Mouse (Mus musculus): ENCODE measurements around the gene Sertad4. TPM values are rescaled to one million over a fixed set of nuclear protein-coding genes. Genes with fewer than 3 reads are reported as not detected.

Sertad4 gene
- polyA plus RNA-seq, 1 experiment from 2014 or later: 17.3 TPM

DNA sequence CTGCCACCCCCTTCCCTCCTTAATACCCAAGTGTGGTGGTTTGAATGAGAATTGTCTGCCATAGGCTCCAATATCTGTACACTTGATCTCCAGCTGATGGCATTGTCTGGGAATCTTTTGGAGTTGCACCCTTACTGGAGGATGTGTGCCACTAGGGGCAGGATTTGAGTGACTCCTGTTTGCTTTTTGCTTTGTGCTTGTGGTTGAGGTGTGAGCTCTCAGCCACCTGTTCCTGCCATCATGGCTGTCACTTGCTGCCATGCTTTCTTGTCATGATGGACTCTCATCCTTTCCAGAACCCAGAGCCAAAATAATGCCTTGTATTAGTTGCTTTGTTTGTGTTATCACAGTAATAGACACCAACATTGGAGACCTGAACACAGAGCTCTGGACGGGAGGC is 14.2 kb upstream of the Sertad4 start:
- no peak overlapping the region for H3K9ac ChIP-seq (replicated peaks)
- no peaks in the 10 kb centered on the region for H3K27me3 ChIP-seq (replicated peaks)
- H3K4me2 ChIP-seq: no peak overlapping the region
- H3K27ac ChIP-seq (replicated peaks): no peak overlapping the region
- H3K9me3 ChIP-seq (replicated peaks): no peaks in the 10 kb centered on the region
- H3K4me1 ChIP-seq: no peaks in the 10 kb centered on the region
- no peaks in the 10 kb centered on the region for H3K36me3 ChIP-seq
- 95% methylated on average over 1 of the region's 1 CpGs for WGBS
- H3K4me3 ChIP-seq (replicated peaks): no peak overlapping the region
- no peak for ATAC-seq (ENCODE audit: low FRiP score)

DNA sequence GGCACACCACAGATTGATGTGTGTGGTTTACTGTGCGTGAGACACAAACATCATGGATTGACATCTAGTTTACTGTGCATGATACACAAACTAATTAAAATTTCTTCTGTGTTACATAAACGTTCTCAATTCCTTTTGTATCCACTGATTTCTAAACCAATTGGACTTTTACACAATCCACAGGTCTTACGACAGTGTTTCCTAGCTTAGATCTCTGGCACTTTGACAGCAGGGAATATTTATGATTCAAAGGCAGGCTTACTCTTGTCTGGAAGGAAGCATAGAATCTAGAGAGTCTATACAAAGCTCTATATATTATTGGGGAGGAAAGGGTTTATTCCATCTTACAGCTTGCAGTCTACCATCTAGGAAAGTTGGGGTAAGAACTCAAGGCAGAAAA is 8.9 kb upstream of the Sertad4 start:
- Histone ChIP-seq H3K9me3 (replicated peaks) (no peaks in the 10 kb centered on the region), H3K4me3 (replicated peaks) (no peak overlapping the region), H3K4me2 (no peak overlapping the region), H3K27me3 (replicated peaks) (no peaks in the 10 kb centered on the region), H3K36me3 (no peaks in the 10 kb centered on the region), H3K4me1 (peaks cover 22% of the 10 kb centered on the region), H3K27ac (replicated peaks) (no peak overlapping the region), H3K9ac (replicated peaks) (no peak overlapping the region)
- WGBS: 75% methylated on average over 3 of the region's 3 CpGs
- no peak for ATAC-seq (ENCODE audit: low FRiP score)

- peaks cover 33% of the 10 kb centered on the region for H3K4me1 ChIP-seq
- H3K4me3 ChIP-seq (replicated peaks): no peak overlapping the region
- no peaks in the 10 kb centered on the region for H3K36me3 ChIP-seq
- H3K27me3 ChIP-seq (replicated peaks): no peaks in the 10 kb centered on the region
- no peak overlapping the region; the same call in 1 of the 2 replicates for H3K9ac ChIP-seq (replicated peaks)
- H3K9me3 ChIP-seq (replicated peaks): no peaks in the 10 kb centered on the region
- ATAC-seq (ENCODE audit: low FRiP score): peak; percentile 70; the same call in 1 of the 2 replicates
- peak overlapping the region; percentile 35 for H3K27ac ChIP-seq (replicated peaks)
- no peak overlapping the region for H3K4me2 ChIP-seq
- 34% methylated on average over 5 of the region's 5 CpGs for WGBS
These were observed 5.9 kb upstream of the Sertad4 start for GRCm38 (mm10) chr1:192861305-192861960.

DNA sequence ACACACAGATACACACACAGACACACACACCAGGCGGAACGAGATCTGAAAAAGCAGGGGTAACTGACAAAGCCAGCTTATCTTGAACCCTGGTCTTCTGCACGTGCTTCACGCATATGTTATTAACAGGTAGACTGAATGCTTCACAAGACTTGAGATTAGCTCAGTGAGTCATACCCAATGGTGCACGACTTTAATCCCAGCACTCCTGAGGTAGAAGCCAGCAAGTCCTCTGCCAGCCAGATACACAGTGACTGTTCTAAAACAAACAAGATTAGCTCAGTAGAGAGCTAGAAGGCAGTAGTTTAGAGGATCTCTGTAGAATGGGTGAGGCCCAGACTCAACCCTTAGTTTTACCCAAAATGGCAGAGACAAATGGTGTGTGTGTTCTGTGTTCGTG is 4.7 kb upstream of the Sertad4 start:
- Histone ChIP-seq H3K4me2 (no peak overlapping the region), H3K4me3 (replicated peaks) (no peak overlapping the region), H3K9ac (replicated peaks) (no peak overlapping the region), H3K9me3 (replicated peaks) (no peaks in the 10 kb centered on the region), H3K27me3 (replicated peaks) (no peaks in the 10 kb centered on the region), H3K4me1 (peaks cover 39% of the 10 kb centered on the region), H3K27ac (replicated peaks) (no peak overlapping the region), H3K36me3 (no peaks in the 10 kb centered on the region)
- WGBS: 72% methylated on average over 6 of the region's 6 CpGs
- ATAC-seq (ENCODE audit: low FRiP score): no peak

DNA sequence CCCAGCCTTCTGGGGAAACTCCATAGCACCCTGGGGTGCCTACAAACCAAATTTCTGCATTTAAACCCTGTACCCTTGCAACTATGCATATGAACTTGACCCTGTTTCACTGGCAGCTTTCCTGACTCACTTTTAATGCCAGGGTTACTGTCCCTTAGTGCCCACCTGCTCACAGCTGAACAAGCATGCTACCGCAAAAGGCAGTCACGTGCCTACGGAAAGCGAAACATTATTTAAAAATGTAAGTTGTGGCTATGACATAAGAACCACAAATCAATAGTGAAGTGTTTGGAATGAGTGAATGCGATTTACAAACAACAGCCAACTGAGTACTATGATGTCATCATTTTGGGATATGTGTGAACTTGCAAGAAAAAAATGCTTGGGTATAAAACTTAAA is 2.0 kb upstream of the Sertad4 start:
- Histone ChIP-seq H3K9ac (replicated peaks) (no peak overlapping the region), H3K4me2 (no peak overlapping the region), H3K9me3 (replicated peaks) (no peaks in the 10 kb centered on the region), H3K36me3 (no peaks in the 10 kb centered on the region), H3K4me1 (peaks cover 54% of the 10 kb centered on the region), H3K4me3 (replicated peaks) (no peak overlapping the region), H3K27me3 (replicated peaks) (no peaks in the 10 kb centered on the region; the same call in 1 of the 2 replicates), H3K27ac (replicated peaks) (no peak overlapping the region)
- 68% methylated on average over 5 of the region's 5 CpGs for WGBS
- ATAC-seq (ENCODE audit: low FRiP score): no peak

DNA sequence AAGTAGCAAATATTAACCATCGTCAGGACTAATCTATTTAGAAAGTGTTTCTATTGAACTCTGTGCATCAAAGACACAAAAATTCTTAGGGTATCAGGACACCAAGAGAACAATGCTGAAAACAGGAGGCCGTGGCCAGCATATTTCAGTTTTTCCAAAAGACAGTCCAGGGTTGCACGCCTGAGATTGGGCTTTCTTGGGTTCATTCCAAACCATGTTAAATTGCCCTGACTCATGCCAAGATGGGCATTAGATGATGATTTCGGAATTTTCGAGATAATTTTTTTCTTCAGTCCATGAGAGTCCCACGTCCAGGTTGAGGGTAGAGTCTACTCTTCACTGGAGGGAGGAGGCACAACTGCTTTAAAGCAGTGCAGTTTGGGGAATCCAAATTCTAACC is 1.4 kb upstream of the Sertad4 start:
- Histone ChIP-seq H3K27me3 (replicated peaks) (no peaks in the 10 kb centered on the region; the same call in 1 of the 2 replicates), H3K4me3 (replicated peaks) (no peak overlapping the region), H3K27ac (replicated peaks) (no peak overlapping the region), H3K4me2 (no peak overlapping the region), H3K9ac (replicated peaks) (no peak overlapping the region), H3K36me3 (no peaks in the 10 kb centered on the region), H3K4me1 (peaks cover 54% of the 10 kb centered on the region), H3K9me3 (replicated peaks) (no peaks in the 10 kb centered on the region)
- 57% methylated on average over 6 of the region's 6 CpGs for WGBS
- no peak for ATAC-seq (ENCODE audit: low FRiP score)

GRCm38 (mm10) chr1:192856411-192856810 is 855 bp upstream of the Sertad4 start:
- peak overlapping the region; percentile 95; the same call in 1 of the 2 replicates for H3K27ac ChIP-seq (replicated peaks)
- no peak overlapping the region for H3K4me3 ChIP-seq (replicated peaks)
- 10% methylated on average over 10 of the region's 10 CpGs for WGBS
- H3K9ac ChIP-seq (replicated peaks): no peak overlapping the region
- H3K9me3 ChIP-seq (replicated peaks): no peaks in the 10 kb centered on the region
- H3K4me2 ChIP-seq: peak overlapping the region; percentile 89
- H3K4me1 ChIP-seq: peaks cover 54% of the 10 kb centered on the region
- ATAC-seq (ENCODE audit: low FRiP score): no peak
- no peaks in the 10 kb centered on the region for H3K36me3 ChIP-seq
- no peaks in the 10 kb centered on the region; the same call in 1 of the 2 replicates for H3K27me3 ChIP-seq (replicated peaks)

- no peaks in the 10 kb centered on the region; the same call in 1 of the 2 replicates for H3K27me3 ChIP-seq (replicated peaks)
- H3K9ac ChIP-seq (replicated peaks): peak overlapping the region; percentile 80
- H3K4me1 ChIP-seq: peaks cover 59% of the 10 kb centered on the region
- peak overlapping the region; percentile 95 for H3K27ac ChIP-seq (replicated peaks)
- under 1% methylated on average over 42 of the region's 45 CpGs for whole genome bisulfite sequencing
- H3K4me3 ChIP-seq (replicated peaks): peak overlapping the region; percentile 57
- H3K9me3 ChIP-seq (replicated peaks): no peaks in the 10 kb centered on the region
- peak; percentile 66 for ATAC-seq (ENCODE audit: low FRiP score)
- H3K4me2 ChIP-seq: peak overlapping the region; percentile 89
- H3K36me3 ChIP-seq: peaks cover 1% of the 10 kb centered on the region
These were observed 711 bp downstream of the Sertad4 start for GRCm38 (mm10) chr1:192854819-192855271.

- peak overlapping the region; percentile 89 for H3K4me2 ChIP-seq
- peak overlapping the region; percentile 95 for H3K27ac ChIP-seq (replicated peaks)
- no peak for ATAC-seq (ENCODE audit: low FRiP score)
- no peaks in the 10 kb centered on the region for H3K9me3 ChIP-seq (replicated peaks)
- H3K4me3 ChIP-seq (replicated peaks): peak overlapping the region; percentile 57
- peak overlapping the region; percentile 80 for H3K9ac ChIP-seq (replicated peaks)
- H3K27me3 ChIP-seq (replicated peaks): no peaks in the 10 kb centered on the region; the same call in 1 of the 2 replicates
- peaks cover 8% of the 10 kb centered on the region for H3K36me3 ChIP-seq
- H3K4me1 ChIP-seq: peaks cover 59% of the 10 kb centered on the region
- 2% methylated on average over 19 of the region's 19 CpGs for WGBS
These were observed 1.4 kb downstream of the Sertad4 start for GRCm38 (mm10) chr1:192853988-192854818.

DNA sequence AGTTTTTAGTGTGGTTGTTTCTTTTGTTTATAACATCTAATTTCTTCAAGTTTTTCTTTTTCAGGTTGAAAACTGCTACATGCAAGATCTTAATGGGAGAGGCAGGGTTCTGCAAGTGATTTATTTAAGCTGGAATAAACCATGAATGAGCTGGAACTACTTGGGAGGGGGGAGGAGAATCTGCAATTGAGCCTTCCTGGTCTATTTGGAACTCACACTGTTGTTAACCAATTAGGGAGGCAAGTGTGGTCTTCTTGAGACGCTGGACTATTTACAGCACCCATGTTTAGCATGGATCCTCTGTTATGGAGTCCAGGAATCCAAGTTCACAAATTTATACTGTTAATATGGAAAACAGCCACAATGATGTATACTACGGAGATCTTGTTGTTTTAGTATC is 2.1 kb downstream of the Sertad4 start:
- no peaks in the 10 kb centered on the region; the same call in 1 of the 2 replicates for H3K27me3 ChIP-seq (replicated peaks)
- H3K9me3 ChIP-seq (replicated peaks): no peaks in the 10 kb centered on the region
- H3K4me3 ChIP-seq (replicated peaks): peak overlapping the region; percentile 57
- H3K27ac ChIP-seq (replicated peaks): no peak overlapping the region
- H3K36me3 ChIP-seq: peaks cover 15% of the 10 kb centered on the region
- 27% methylated on average over 2 of the region's 2 CpGs for WGBS
- 0 out of 2 replicates have a peak overlapping the region, but pooled peaks have one; percentile 0 for H3K9ac ChIP-seq (replicated peaks)
- peak overlapping the region; percentile 89 for H3K4me2 ChIP-seq
- H3K4me1 ChIP-seq: peaks cover 59% of the 10 kb centered on the region
- no peak for ATAC-seq (ENCODE audit: low FRiP score)

- no peaks in the 10 kb centered on the region; the same call in 1 of the 2 replicates for H3K27me3 ChIP-seq (replicated peaks)
- H3K9me3 ChIP-seq (replicated peaks): no peaks in the 10 kb centered on the region
- peak overlapping the region; percentile 15 for H3K4me3 ChIP-seq (replicated peaks)
- peak overlapping the region; percentile 58; the same call in 1 of the 2 replicates for H3K27ac ChIP-seq (replicated peaks)
- H3K36me3 ChIP-seq: peaks cover 27% of the 10 kb centered on the region
- peak overlapping the region; percentile 89 for H3K4me2 ChIP-seq
- ATAC-seq (ENCODE audit: low FRiP score): no peak
- peaks cover 52% of the 10 kb centered on the region for H3K4me1 ChIP-seq
- H3K9ac ChIP-seq (replicated peaks): peak overlapping the region; percentile 17; the same call in 1 of the 2 replicates
These were observed 3.5 kb downstream of the Sertad4 start for GRCm38 (mm10) chr1:192852047-192852446.

All from neural tube, embryonic 15.5 days (tissue).